Mouse (Mus musculus) hindbrain, embryonic 13.5 days (tissue): ENCODE measurements around the gene Trmt6. TPM values are rescaled to one million over a fixed set of nuclear protein-coding genes. Genes with fewer than 3 reads are reported as not detected.

Source experiments
- ATAC-seq: fragments of 200-750 bp; cut with Nextera tagmentation; 2 replicates; pipeline ENCODE4 v1.8.0; 2017; ENCODE audit warnings: moderate TSS enrichment; ENCODE audit not compliant: low FRiP score
- H3K27ac ChIP-seq: fragments of 300-500 bp; sonication (generic); 2 replicates; pipeline ENCODE4 v1.5.1; 2015; ENCODE audit warnings: inconsistent platforms, mild to moderate bottlenecking, moderate library complexity
- H3K27me3 ChIP-seq: fragments of 300-500 bp; sonication (generic); 2 replicates; pipeline ENCODE4 v1.6.1; 2015; ENCODE audit warnings: mild to moderate bottlenecking, inconsistent platforms
- H3K36me3 ChIP-seq: fragments of 300-500 bp; sonication (generic); 2 replicates; pipeline ENCODE4 v1.6.1; 2015; ENCODE audit warnings: mild to moderate bottlenecking, inconsistent platforms
- H3K4me1 ChIP-seq: fragments of 300-500 bp; sonication (generic); replicated peaks from 2 replicates; pipeline ENCODE4 v1.6.1; 2015; ENCODE audit warnings: inconsistent platforms
- H3K4me2 ChIP-seq: fragments of 300-500 bp; sonication (generic); 2 replicates; pipeline ENCODE4 v1.6.1; 2015; ENCODE audit warnings: inconsistent platforms, mild to moderate bottlenecking, moderate library complexity
- H3K4me3 ChIP-seq: fragments of 300-500 bp; sonication (generic); 2 replicates; pipeline ENCODE4 v1.5.1; 2015; ENCODE audit warnings: mild to moderate bottlenecking, inconsistent platforms
- H3K9ac ChIP-seq: fragments of 300-500 bp; sonication (generic); 2 replicates; pipeline ENCODE4 v1.6.1; 2015; ENCODE audit warnings: mild to moderate bottlenecking, inconsistent platforms
- H3K9me3 ChIP-seq: fragments of 300-500 bp; sonication (generic); 2 replicates; pipeline ENCODE4 v1.6.1; 2016; ENCODE audit warnings: inconsistent platforms
- WGBS: fragments of 180-500 bp; shearing (Covaris S2); methylation state at CpG from one replicate; pipeline ENCODE4 v1.1.7; 2015; 5-methylcytosine and 5-hydroxymethylcytosine counted together
- polyA plus RNA-seq: library from polyadenylated mRNA; unstranded; fragments of >200 nt; fragmentation: Nextera tagmentation; extraction: Ambion mirVana; gene quantifications from 2 replicates; pipeline ENCODE4 v1.2.1, GENCODE M21; 2015

The Trmt6 gene
- polyA plus RNA-seq, 1 experiment from 2014 or later: 25.6 TPM

GRCm38 (mm10) chr2:132794204-132794586 is 21.7 kb downstream of the Trmt6 start:
- H3K4me1 ChIP-seq: no peaks in the 10 kb centered on the region
- no peak overlapping the region for H3K4me3 ChIP-seq
- peaks cover 40% of the 10 kb centered on the region for H3K36me3 ChIP-seq
- no peak overlapping the region for H3K9ac ChIP-seq
- 91% methylated on average over 7 of the region's 7 CpGs for WGBS
- no peaks in the 10 kb centered on the region for H3K27me3 ChIP-seq
- ATAC-seq: no peak
- no peak overlapping the region for H3K27ac ChIP-seq
- no peak overlapping the region for H3K4me2 ChIP-seq
- no peaks in the 10 kb centered on the region for H3K9me3 ChIP-seq

GRCm38 (mm10) chr2:132793441-132794203 is 22.2 kb downstream of the Trmt6 start:
- Histone ChIP-seq H3K9me3 (no peaks in the 10 kb centered on the region), H3K9ac (no peak overlapping the region), H3K4me2 (no peak overlapping the region), H3K4me1 (no peaks in the 10 kb centered on the region), H3K27ac (no peak overlapping the region), H3K27me3 (no peaks in the 10 kb centered on the region), H3K4me3 (no peak overlapping the region), H3K36me3 (peaks cover 40% of the 10 kb centered on the region)
- WGBS: 90% methylated on average over 19 of the region's 19 CpGs
- no peak for ATAC-seq

- Histone ChIP-seq H3K9ac (no peak overlapping the region), H3K4me1 (peaks cover 19% of the 10 kb centered on the region; the same call in 1 of the 2 replicates), H3K36me3 (0 out of 2 replicates have a peak, but pooled peaks cover 7% of the 10 kb centered on the region), H3K27me3 (no peaks in the 10 kb centered on the region), H3K4me3 (no peak overlapping the region), H3K4me2 (no peak overlapping the region), H3K27ac (no peak overlapping the region), H3K9me3 (no peaks in the 10 kb centered on the region)
- 88% methylated on average over 6 of the region's 6 CpGs for WGBS
- no peak for ATAC-seq
Measured at GRCm38 (mm10) chr2:132784039-132784438, 31.8 kb downstream of the Trmt6 start.

- Histone ChIP-seq H3K9ac (peak overlapping the region; percentile 89), H3K27ac (peak overlapping the region; percentile 98), H3K4me1 (peaks cover 28% of the 10 kb centered on the region), H3K4me3 (peak overlapping the region; percentile 63), H3K9me3 (no peaks in the 10 kb centered on the region), H3K27me3 (no peaks in the 10 kb centered on the region), H3K4me2 (peak overlapping the region; percentile 62), H3K36me3 (0 out of 2 replicates have a peak, but pooled peaks cover 6% of the 10 kb centered on the region)
- peak; percentile 98 for ATAC-seq
- WGBS: under 1% methylated on average over 41 of the region's 41 CpGs
Measured at GRCm38 (mm10) chr2:132781439-132782068, 34.3 kb downstream of the Trmt6 start.

- Histone ChIP-seq H3K4me3 (peak within 1 kb of the TSS; percentile 63), H3K36me3 (0 out of 2 replicates have a peak, but pooled peaks cover 1% of the 10 kb centered on the region), H3K27me3 (no peaks in the 10 kb centered on the region), H3K9me3 (no peaks in the 10 kb centered on the region), H3K4me2 (peak within 1 kb of the TSS; percentile 62), H3K4me1 (peaks cover 28% of the 10 kb centered on the region), H3K27ac (peak within 1 kb of the TSS; percentile 98), H3K9ac (peak within 1 kb of the TSS; percentile 89)
- ATAC-seq: no peak; the same call in 1 of the 2 replicates
- WGBS: 10% methylated on average over 4 of the region's 4 CpGs
Measured at GRCm38 (mm10) chr2:132780978-132781377, 34.9 kb downstream of the Trmt6 start, which contains the start of gene Chgb. Chgb (plus strand) TSS chr2:132781278.

GRCm38 (mm10) chr2:132770822-132771221 is 45.0 kb downstream of the Trmt6 start:
- no peak for ATAC-seq
- Histone ChIP-seq H3K9me3 (no peaks in the 10 kb centered on the region), H3K4me2 (no peak overlapping the region), H3K9ac (no peak overlapping the region), H3K4me3 (no peak overlapping the region), H3K4me1 (no peaks in the 10 kb centered on the region), H3K27ac (no peak overlapping the region), H3K27me3 (no peaks in the 10 kb centered on the region), H3K36me3 (no peaks in the 10 kb centered on the region)
- WGBS: 84% methylated on average over 1 of the region's 1 CpGs

GRCm38 (mm10) chr2:132757911-132758310 is 57.9 kb downstream of the Trmt6 start:
- Histone ChIP-seq H3K4me3 (no peak overlapping the region), H3K27me3 (no peaks in the 10 kb centered on the region)
- WGBS: 59% methylated on average over 5 of the region's 5 CpGs

More at GRCm38 (mm10) chr2:132757911-132758310, 57.9 kb downstream of the Trmt6 start:
- Histone ChIP-seq H3K27ac (no peak overlapping the region), H3K4me1 (no peaks in the 10 kb centered on the region), H3K4me2 (no peak overlapping the region), H3K9me3 (no peaks in the 10 kb centered on the region), H3K9ac (no peak overlapping the region), H3K36me3 (no peaks in the 10 kb centered on the region)
- ATAC-seq: no peak

Other genes with a start within 250 kb of the Trmt6 start
- 84.8 and 101 TPM in 2 replicates for gene Gpcpd1, start 228.3 kb downstream of the Trmt6 start, polyA plus RNA-seq
- 22.5 and 25.5 TPM in 2 replicates for gene Shld1, start 129.1 kb downstream of the Trmt6 start, polyA plus RNA-seq
- gene Chgb, start 34.8 kb downstream of the Trmt6 start, polyA plus RNA-seq: 72.7 and 87.2 TPM in 2 replicates
- gene Mcm8, start 86 bp upstream of the Trmt6 start, polyA plus RNA-seq: 5.8 and 6.7 TPM in 2 replicates
- 9.2 and 9.3 TPM in 2 replicates for gene Crls1, start 30.6 kb upstream of the Trmt6 start, polyA plus RNA-seq
- gene Lrrn4, start 64.8 kb upstream of the Trmt6 start, polyA plus RNA-seq: 0.10 TPM in 1 of 2 replicates, not detected in the other
- gene Fermt1, start 129.9 kb upstream of the Trmt6 start, polyA plus RNA-seq: 0.66 TPM in 1 of 2 replicates, not detected in the other